Mouse (Mus musculus) Patski (cell line): Measurements from ENCODE around the gene Stxbp5l. TPM values are rescaled to one million over a fixed set of nuclear protein-coding genes. Genes with fewer than 3 reads are reported as not detected.

ENCODE experiments used
- ATAC-seq: fragments of 100-300 bp; one replicate; pipeline ENCODE4 v1.8.0; 2021
- CTCF ChIA-PET: fragments of 350-600 bp; sonication (Branson Sonifier 250); formaldehyde crosslinking; loops from one replicate; lab custom pipeline; 2022; ENCODE audit warnings: inconsistent platforms; lab: Charles Lee
- POLR2A ChIA-PET: fragments of 350-600 bp; sonication (Branson Sonifier 250); formaldehyde crosslinking; loops from one replicate; lab custom pipeline; 2022; ENCODE audit warnings: antibody characterized with exemption, inconsistent platforms; lab: Charles Lee
- DNase-seq: peaks from one replicate; pipeline ENCODE4 v3.0.0-alpha.2; 2011; ENCODE audit warnings: low read depth, low spot score
- H3K27me3 ChIP-seq: fragments of 371-371 bp; one replicate; pipeline ENCODE4 v1.5.1; 2021
- CTCF ChIP-seq: fragments of 100-300 bp; IDR thresholded peaks from one replicate; pipeline ENCODE4 v1.5.1; 2021
- in situ Hi-C: fragments of 300-500 bp; cut with MboI; formaldehyde crosslinking; loops from 3 replicates; pipeline ENCODE4 v1.11.1; 2018; ENCODE audit warnings: low pct_unique_long_range_greater_than_20kb, mixed read lengths
- polyA plus RNA-seq: library from polyadenylated mRNA; unstranded; gene quantifications from one replicate; pipeline ENCODE4 v1.2.3, GENCODE M21; 2021

Stxbp5l gene
- polyA plus RNA-seq, 1 experiment from 2014 or later, result 0.12 TPM

DNA sequence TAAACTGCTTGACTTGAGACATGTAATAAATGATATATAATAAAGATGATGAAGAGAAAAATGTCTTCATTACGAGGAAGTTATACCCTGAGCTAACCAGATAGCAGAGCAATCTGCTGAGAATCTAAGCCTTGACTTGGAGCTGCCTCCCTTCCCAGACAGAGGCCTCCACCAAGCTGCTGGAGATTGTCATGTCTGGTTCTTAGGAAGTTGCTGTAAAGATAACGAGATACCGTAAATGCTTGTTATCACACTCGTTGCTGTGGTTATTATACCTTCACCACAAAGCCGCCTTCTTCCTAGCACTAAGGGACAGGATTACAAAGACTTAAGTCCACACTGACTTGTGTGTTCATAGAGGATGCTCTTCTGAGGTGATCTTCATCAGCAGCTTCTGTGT is 312.4 kb downstream of the Stxbp5l start:
- ChIA-PET POLR2A (no interaction called here), CTCF (interaction anchor here (2.8 kb wide), 1 partner anchor 15 kb away, joined by 11 read pairs; no protein-coding TSS in a partner anchor)
- in situ Hi-C loops, result no loop called here
- H3K27me3 ChIP-seq, result no peaks in the 10 kb centered on the region
- TF ChIP-seq CTCF, result no peak
- DNase-seq (no peak), ATAC-seq (no peak)

Other genes starting within 250 kb of the Stxbp5l start
- gene Gtf2e1, start 154.8 kb upstream of the Stxbp5l start, polyA plus RNA-seq, result 17.4 TPM
- gene Rabl3, start 154.9 kb upstream of the Stxbp5l start, polyA plus RNA-seq, result 11.7 TPM
- gene Hgd, start 195.2 kb upstream of the Stxbp5l start, polyA plus RNA-seq, result 0.09 TPM